Mouse (Mus musculus) midbrain, embryonic 14.5 days (tissue): ENCODE data around the gene Snx3. TPM values are rescaled to one million over a fixed set of nuclear protein-coding genes. Genes with fewer than 3 reads are reported as not detected.

Experiments
- ATAC-seq: fragments of 200-750 bp; cut with Nextera tagmentation; 2 replicates; pipeline ENCODE4 v1.8.0; 2017; ENCODE audit warnings: moderate number of reproducible peaks, moderate library complexity; ENCODE audit not compliant: low FRiP score, low TSS enrichment
- DNase-seq: peaks from one replicate; pipeline ENCODE4 v3.0.0-alpha.2; 2015
- H3K27ac ChIP-seq: fragments of 300-500 bp; sonication (generic); replicated peaks from 2 replicates; pipeline ENCODE4 v1.5.1; 2014; ENCODE audit warnings: mild to moderate bottlenecking, low read depth, low read length, moderate library complexity
- H3K27me3 ChIP-seq: fragments of 300-500 bp; sonication (generic); 2 replicates; pipeline ENCODE4 v1.6.1; 2014; ENCODE audit warnings: low read length, control low read depth, mixed read lengths; ENCODE audit not compliant: control insufficient read depth, insufficient read depth
- H3K36me3 ChIP-seq: fragments of 300-500 bp; sonication (generic); 2 replicates; pipeline ENCODE4 v1.6.1; 2014; ENCODE audit warnings: low read length, control low read depth; ENCODE audit not compliant: control insufficient read depth, insufficient read depth
- H3K4me1 ChIP-seq: fragments of 300-500 bp; sonication (generic); 2 replicates; pipeline ENCODE4 v1.6.1; 2014; ENCODE audit warnings: mild to moderate bottlenecking, antibody characterized with exemption, low read length, control low read depth; ENCODE audit not compliant: control insufficient read depth, insufficient read depth
- H3K4me2 ChIP-seq: fragments of 300-500 bp; sonication (generic); 2 replicates; pipeline ENCODE4 v1.6.1; 2014; ENCODE audit warnings: mild to moderate bottlenecking, low read length, moderate library complexity
- H3K4me3 ChIP-seq: fragments of 300-500 bp; sonication (generic); replicated peaks from 2 replicates; pipeline ENCODE4 v1.5.1; 2014; ENCODE audit warnings: low read depth, low read length
- H3K9ac ChIP-seq: fragments of 300-500 bp; sonication (generic); replicated peaks from 2 replicates; pipeline ENCODE4 v1.6.1; 2014; ENCODE audit warnings: mild to moderate bottlenecking, low read length, moderate library complexity
- H3K9me3 ChIP-seq: fragments of 300-500 bp; sonication (generic); 2 replicates; pipeline ENCODE4 v1.6.1; 2016; ENCODE audit warnings: low read length, control low read depth, mixed read lengths; ENCODE audit not compliant: control insufficient read depth
- WGBS: fragments of 180-500 bp; shearing (Covaris S2); extraction: QIAGEN DNeasy Blood & Tissue Kit; methylation state at CpG from one replicate; pipeline ENCODE4 v1.1.7; 2014; 5-methylcytosine and 5-hydroxymethylcytosine counted together
- polyA plus RNA-seq: library from polyadenylated mRNA; unstranded; fragments of >200 nt; fragmentation: Nextera tagmentation; extraction: Ambion mirVana; gene quantifications from 2 replicates; pipeline ENCODE4 v1.2.1, GENCODE M21; 2014

The Snx3 gene
- polyA plus RNA-seq, 1 experiment from 2014 or later: 250 TPM

DNA sequence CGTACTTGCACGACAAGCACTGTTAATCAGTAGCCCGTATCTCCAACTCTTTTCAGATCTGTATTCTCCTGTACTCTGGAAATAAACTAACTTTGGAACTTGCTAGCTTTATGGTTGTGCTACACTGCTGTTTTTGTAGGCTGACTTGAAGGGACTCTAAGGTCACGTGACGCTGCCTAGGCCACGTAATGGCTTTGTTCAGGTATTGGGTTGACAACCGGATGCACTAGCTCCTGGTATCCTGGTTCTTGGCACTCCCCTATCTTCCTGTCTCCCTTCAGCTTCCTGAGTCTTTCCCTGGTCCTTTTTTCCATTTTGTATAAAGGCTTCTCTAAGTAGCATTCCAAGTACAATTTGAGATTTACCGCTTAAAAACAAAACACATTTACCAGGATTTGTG lies 1.2 kb upstream of the Snx3 start:
- DNase-seq: no peak
- WGBS: 96% methylated on average over 8 of the region's 8 CpGs

DNA sequence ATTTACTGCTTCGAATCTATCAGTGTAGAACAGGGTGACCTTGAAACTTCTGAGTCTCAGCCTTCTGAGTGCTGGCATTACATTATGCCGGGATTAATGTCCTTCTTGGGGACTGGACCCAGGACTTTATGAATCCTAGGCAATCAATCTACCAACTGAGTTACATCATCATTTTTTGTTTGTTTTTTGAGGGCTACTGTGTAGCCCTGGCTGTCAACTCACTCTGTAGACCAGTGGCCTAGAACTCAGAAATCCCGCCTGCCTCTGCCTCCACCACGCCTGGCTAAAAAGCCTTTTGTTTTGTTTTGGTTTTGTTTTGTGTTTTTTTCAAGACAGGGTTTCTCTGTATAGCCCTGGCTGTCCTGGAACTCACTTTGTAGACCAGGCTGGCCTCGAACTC lies 669 bp upstream of the Snx3 start:
- H3K36me3 ChIP-seq: no peaks in the 10 kb centered on the region
- H3K9me3 ChIP-seq: no peaks in the 10 kb centered on the region
- H3K27ac ChIP-seq: peak overlapping the region; percentile 99
- DNase-seq (no peak), ATAC-seq (no peak)
- WGBS: 91% methylated on average over 5 of the region's 5 CpGs
- peak overlapping the region; percentile 73 for H3K4me2 ChIP-seq
- H3K4me1 ChIP-seq: 0 out of 2 replicates have a peak, but pooled peaks cover 3% of the 10 kb centered on the region
- H3K27me3 ChIP-seq: no peaks in the 10 kb centered on the region
- H3K4me3 ChIP-seq: peak overlapping the region; percentile 80
- peak overlapping the region; percentile 86; the same call in 1 of the 2 replicates for H3K9ac ChIP-seq

More for the DNA sequence above, 1.2 kb upstream of the Snx3 start:
- Histone ChIP-seq H3K36me3 (no peaks in the 10 kb centered on the region), H3K9me3 (no peaks in the 10 kb centered on the region), H3K9ac (no peak overlapping the region), H3K27me3 (no peaks in the 10 kb centered on the region), H3K4me1 (0 out of 2 replicates have a peak, but pooled peaks cover 3% of the 10 kb centered on the region), H3K4me2 (no peak overlapping the region), H3K4me3 (no peak overlapping the region), H3K27ac (no peak overlapping the region)
- ATAC-seq: no peak

DNA sequence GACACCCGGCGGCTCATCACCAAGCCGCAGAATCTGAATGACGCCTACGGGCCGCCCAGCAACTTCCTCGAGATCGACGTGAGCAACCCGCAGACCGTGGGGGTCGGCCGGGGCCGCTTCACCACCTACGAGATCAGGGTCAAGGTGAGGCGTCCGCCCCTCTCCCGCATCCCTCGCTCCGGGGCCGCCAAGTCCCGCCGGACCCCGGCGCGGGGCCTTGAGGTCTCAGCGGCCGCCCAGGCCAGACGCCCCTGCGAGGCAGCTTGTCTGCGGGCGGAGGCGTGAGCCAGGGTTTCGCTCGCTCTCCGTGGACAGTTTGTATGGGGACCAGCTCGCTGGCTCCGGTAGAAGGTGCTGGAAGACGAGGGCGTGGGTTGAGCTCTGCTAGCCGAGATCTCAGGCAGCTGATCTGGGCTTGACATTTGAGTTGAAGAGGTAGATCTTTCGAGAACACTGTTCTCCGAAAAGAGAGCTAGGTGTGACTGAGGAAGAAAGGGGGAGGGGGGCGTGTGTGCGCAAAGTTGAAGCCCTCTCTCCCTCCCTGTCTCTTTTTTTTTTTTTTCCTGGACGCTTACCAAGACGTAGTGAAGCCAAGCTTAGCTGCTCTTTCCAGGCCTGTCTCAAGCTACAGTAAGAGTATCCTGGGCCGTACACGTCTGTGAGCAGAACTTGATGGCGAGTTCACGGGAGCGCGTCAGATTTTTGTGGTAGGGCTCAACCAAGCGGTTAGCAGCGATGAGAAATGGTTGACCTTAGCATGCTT lies 700 bp downstream of the Snx3 start:
- Histone ChIP-seq H3K4me3 (peak overlapping the region; percentile 80), H3K27me3 (no peaks in the 10 kb centered on the region), H3K36me3 (no peaks in the 10 kb centered on the region), H3K27ac (peak overlapping the region; percentile 99), H3K4me1 (0 out of 2 replicates have a peak, but pooled peaks cover 3% of the 10 kb centered on the region), H3K9ac (peak overlapping the region; percentile 86), H3K4me2 (peak overlapping the region; percentile 73), H3K9me3 (no peaks in the 10 kb centered on the region)
- 1% methylated on average over 55 of the region's 55 CpGs for WGBS
- DNase-seq (peak; percentile 73), ATAC-seq (peak; percentile 55)

DNA sequence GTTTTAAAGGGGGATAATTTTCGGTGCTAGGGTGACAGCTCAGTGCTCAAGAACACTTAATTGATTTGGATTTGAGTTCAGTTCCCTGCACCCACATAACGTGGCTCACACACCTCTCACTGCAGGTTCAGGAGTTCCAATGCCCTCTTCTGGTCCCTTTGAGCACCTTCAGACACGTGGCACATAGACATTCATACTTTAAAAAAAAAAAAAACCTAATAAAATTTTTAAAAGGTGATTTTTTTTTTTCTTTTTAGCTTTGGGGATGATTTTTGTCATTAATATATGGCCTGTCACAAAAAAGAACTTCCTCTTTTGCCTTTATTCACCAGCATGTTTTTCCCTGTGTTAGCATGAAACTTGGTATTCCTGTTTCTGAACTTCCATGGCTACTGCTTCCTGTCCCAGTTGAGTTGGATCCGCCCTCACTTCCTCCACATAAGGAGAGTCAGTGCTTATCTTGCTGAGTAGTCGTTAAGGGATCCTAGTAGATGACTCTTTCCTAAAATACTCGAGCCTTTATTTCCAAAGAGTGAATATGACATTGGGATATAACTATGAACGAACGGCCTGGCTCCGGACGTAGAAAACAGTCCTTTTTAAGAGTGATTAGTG lies 2.4 kb downstream of the Snx3 start:
- H3K4me2 ChIP-seq: no peak overlapping the region
- 0 out of 2 replicates have a peak, but pooled peaks cover 3% of the 10 kb centered on the region for H3K4me1 ChIP-seq
- ATAC-seq: no peak
- WGBS: 94% methylated on average over 10 of the region's 10 CpGs
- no peak for DNase-seq
- H3K27me3 ChIP-seq: no peaks in the 10 kb centered on the region
- no peak overlapping the region for H3K27ac ChIP-seq
- H3K9ac ChIP-seq: no peak overlapping the region
- no peak overlapping the region for H3K4me3 ChIP-seq
- 0 out of 2 replicates have a peak, but pooled peaks cover 5% of the 10 kb centered on the region for H3K36me3 ChIP-seq
- no peaks in the 10 kb centered on the region for H3K9me3 ChIP-seq

- no peaks in the 10 kb centered on the region for H3K9me3 ChIP-seq
- no peaks in the 10 kb centered on the region for H3K4me1 ChIP-seq
- H3K4me2 ChIP-seq: no peak overlapping the region
- DNase-seq (no peak), ATAC-seq (no peak)
- no peak overlapping the region for H3K4me3 ChIP-seq
- H3K36me3 ChIP-seq: 0 out of 2 replicates have a peak, but pooled peaks cover 5% of the 10 kb centered on the region
- H3K27ac ChIP-seq: no peak overlapping the region
- no peaks in the 10 kb centered on the region for H3K27me3 ChIP-seq
- WGBS: 87% methylated on average over 6 of the region's 6 CpGs
- no peak overlapping the region for H3K9ac ChIP-seq
These were observed 8.3 kb downstream of the Snx3 start for GRCm38 (mm10) chr10:42510141-42510540.

- 0 out of 2 replicates have a peak, but pooled peaks cover 5% of the 10 kb centered on the region for H3K36me3 ChIP-seq
- no peak overlapping the region for H3K9ac ChIP-seq
- no peaks in the 10 kb centered on the region for H3K9me3 ChIP-seq
- H3K4me3 ChIP-seq: no peak overlapping the region
- no peak for ATAC-seq
- WGBS: 86% methylated on average over 6 of the region's 6 CpGs
- no peak for DNase-seq
- H3K4me2 ChIP-seq: no peak overlapping the region
- no peak overlapping the region for H3K27ac ChIP-seq
- no peaks in the 10 kb centered on the region for H3K4me1 ChIP-seq
- no peaks in the 10 kb centered on the region for H3K27me3 ChIP-seq
These were observed 9.6 kb downstream of the Snx3 start for GRCm38 (mm10) chr10:42511184-42512135.

GRCm38 (mm10) chr10:42514125-42514524 lies 12.3 kb downstream of the Snx3 start:
- no peaks in the 10 kb centered on the region for H3K27me3 ChIP-seq
- no peak overlapping the region for H3K4me2 ChIP-seq
- no peak overlapping the region for H3K4me3 ChIP-seq
- no peaks in the 10 kb centered on the region for H3K4me1 ChIP-seq
- DNase-seq: no peak
- H3K36me3 ChIP-seq: no peaks in the 10 kb centered on the region
- no peak for ATAC-seq
- H3K27ac ChIP-seq: no peak overlapping the region
- no peaks in the 10 kb centered on the region for H3K9me3 ChIP-seq
- H3K9ac ChIP-seq: no peak overlapping the region

DNA sequence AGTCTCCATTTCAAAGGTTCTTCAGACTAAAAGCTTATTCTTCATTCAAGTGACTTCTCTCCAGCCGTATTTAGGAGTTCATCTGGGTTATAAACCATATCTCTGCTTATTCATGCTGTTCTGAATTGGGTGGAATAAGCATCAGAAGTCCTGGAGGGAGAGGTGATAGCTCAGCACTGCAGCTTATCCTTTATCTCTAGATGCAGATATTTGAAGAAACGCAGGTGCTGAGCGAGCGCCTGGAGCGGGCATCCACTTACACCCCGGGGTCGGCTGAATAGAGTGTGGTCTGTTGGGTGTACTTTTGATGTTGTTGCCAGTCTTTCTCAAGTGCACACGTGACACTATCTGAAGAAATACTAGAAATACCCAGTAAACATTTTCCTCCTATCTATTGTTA lies 16.5 kb downstream of the Snx3 start:
- no peaks in the 10 kb centered on the region for H3K27me3 ChIP-seq
- DNase-seq (no peak), ATAC-seq (no peak)
- H3K9ac ChIP-seq: no peak overlapping the region
- H3K27ac ChIP-seq: no peak overlapping the region
- 91% methylated on average over 8 of the region's 8 CpGs for WGBS
- H3K4me1 ChIP-seq: no peaks in the 10 kb centered on the region
- H3K9me3 ChIP-seq: no peaks in the 10 kb centered on the region
- no peaks in the 10 kb centered on the region for H3K36me3 ChIP-seq
- no peak overlapping the region for H3K4me3 ChIP-seq
- no peak overlapping the region for H3K4me2 ChIP-seq
